Mouse (Mus musculus) brain, adult 2 months (tissue): ENCODE measurements around the gene Gm11172.
"Not testable (repeated sequence)": the region's sequence is repeated elsewhere in the genome, so short reads cannot be mapped to it uniquely, and the experiment has no call there.

ENCODE experiments used
- DNase-seq: peaks from one replicate; pipeline ENCODE4 v3.0.0; 2011; ENCODE audit warnings: low read depth, low spot score

Gene Gm11172

GRCm38 (mm10) chr16:10834542-10834910, 21.8 kb downstream of the Gm11172 start:
- DNase-seq, result no peak

DNA sequence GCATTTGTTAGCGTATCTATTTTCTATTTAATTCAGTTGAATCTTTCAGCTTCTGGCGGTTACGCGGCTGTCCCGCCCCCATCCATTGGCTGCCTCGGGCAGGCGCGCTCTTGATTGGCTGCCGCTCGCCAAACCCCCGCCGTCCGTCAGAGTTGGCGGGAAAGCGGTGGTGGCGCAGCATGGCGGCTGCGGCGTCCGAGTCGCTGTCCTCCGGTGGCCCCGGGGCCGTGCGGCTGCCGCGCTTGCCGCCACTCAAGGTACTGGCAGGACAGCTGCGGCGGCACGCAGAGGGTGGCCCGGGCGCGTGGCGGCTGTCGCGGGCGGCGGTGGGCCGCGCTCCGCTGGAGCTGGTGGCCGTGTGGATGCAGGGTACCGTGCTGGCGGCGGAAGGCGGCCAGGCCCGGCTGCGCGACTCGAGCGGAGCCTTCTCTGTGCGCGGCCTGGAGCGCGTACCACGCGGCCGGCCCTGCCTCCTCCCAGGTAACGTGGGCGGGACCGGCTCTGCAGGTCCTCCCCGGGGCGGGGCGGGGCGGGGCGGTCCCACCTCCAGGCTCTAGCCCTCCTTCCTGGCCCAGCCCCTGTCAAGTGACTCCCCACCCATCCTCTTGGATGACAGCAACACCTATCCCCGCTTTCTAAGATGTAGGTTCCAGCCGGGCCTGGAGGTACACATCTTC, 22.3 kb downstream of the Gm11172 start, which contains the start of gene Rmi2:
Gene Rmi2 (plus strand): TSS at position 149 of the 677 bp plus-strand sequence.
- DNase-seq, result peak; percentile 91

DNA sequence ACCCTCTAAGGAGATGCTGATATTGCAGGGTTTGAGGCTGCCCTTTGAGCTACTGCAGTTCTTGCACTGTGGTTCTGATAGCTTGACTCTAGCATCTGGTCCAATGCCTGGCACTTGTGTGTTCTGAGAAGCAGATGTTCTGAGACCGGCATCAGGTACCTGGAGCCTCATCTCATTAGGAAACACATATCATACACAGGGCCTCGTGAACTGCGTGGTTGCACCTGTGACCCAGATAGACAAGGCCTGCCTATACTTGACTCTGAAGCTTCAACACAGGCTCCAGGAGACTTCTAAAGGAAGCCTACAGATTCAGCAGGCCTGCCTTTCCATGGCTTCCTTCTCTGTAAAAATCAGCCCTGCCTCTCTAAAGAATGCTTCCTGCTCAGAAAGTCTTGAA, 23.7 kb downstream of the Gm11172 start:
- no peak for DNase-seq

DNA sequence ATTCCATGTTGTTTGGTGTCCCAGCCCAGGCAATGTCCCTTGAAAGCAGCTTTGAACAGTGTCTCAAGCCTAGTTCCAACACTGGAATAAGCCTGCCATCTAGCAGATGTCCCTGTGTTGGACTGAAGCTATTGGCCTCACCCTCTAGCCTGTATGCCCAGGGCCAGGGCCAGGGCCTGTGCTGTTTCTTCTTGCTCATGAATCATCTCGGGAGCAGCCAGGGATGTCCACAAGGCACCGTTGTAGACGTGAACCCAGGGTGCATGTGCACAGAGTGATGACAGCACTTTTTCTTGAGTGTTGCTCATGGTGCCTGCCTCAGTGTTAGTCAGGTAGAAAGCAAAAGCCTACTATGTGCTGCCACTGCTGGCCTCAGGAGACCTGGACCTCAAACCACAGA, 24.5 kb downstream of the Gm11172 start:
- DNase-seq, result no peak

GRCm38 (mm10) chr16:10837903-10838302, 25.2 kb downstream of the Gm11172 start:
- no peak for DNase-seq

- no peak for DNase-seq
Measured at GRCm38 (mm10) chr16:10838487-10839245, 26.0 kb downstream of the Gm11172 start.

DNA sequence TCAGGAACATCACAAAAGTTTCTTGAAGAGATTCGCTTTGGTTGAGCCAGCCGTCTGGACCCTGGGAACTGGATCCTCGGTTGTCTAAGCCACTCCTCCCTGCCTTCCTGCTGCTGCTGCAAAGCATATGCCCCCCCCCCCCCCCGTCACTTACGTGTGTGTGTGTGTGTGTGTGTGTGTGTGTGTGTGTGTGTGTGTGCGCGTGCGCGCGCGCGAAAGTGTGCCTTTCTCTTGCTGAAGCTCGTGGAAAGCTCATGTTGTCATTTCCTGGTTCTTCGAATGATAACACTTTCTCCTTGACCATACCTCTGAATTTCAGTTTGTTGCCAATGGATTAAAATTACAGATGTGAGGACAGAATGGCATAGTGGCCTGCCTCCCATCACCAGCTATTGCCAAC, 27.3 kb downstream of the Gm11172 start:
- no peak for DNase-seq

DNA sequence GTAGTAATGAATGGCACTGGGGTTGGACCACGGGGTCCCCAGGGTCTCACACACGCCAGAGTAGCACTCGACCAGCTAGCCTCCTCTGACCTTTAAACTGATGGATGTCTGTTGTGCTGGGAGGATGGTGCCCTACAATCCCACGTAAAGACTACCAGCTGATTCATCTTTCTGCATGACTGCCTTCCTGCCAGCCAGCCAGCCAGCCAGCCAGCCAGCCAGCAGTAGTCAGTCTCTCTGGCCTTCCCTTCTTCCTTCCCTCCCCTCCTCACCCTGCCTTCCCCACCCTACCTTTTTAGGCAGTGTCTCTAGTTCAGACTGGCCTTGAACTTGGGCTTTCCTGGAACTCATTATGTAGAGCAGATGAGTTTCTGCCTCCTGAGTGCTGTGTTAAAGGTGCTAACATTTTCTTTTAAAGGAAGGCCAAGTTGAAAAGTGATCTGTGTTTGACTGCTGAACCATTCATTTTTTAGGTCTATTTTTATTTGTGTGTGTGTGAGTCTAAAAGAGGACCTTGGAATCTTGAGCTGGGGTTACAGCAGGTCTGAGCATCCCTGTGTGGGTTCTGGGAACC, 29.7 kb downstream of the Gm11172 start:
- DNase-seq, result no peak

DNA sequence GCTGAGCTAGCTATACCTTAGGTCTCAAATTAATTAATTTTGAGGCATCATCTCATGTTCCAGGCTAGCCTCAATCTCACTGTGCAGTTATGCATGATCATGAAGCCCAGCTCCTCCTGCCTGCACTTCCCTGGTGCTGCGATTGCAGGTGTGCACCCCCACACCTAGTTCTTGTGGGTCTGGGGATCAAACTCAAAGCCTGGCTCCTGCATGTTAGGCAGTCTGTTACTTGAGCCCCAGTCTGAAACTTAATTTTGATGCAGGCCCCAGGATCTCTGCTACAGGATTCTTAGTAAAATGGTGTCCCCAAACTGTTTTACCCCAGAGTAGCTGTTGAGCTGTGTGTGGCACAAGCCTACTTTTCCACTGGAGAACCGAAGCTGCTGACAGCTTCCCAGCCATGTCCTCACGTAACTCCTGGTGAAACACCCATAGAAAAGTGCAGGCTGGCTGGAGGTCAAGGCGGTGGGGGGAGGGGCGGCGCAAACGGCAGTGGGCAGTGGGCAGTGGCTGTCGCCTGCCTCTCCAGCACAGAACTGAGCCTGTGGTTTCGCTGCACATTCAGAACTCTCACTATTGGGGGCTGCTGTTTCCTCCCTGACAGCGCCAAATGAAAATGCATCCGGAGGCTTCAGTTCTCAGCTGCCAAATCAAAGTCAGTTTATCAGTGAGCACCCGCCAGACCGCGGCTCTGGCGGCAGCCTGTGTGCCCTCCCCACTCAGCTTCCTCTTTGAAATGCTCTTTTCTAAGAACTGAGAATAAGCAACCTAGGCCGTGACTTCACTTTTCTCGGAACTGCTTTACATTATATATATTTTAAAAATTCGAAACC, 31.0 kb downstream of the Gm11172 start:
- peak; percentile 20 for DNase-seq

DNA sequence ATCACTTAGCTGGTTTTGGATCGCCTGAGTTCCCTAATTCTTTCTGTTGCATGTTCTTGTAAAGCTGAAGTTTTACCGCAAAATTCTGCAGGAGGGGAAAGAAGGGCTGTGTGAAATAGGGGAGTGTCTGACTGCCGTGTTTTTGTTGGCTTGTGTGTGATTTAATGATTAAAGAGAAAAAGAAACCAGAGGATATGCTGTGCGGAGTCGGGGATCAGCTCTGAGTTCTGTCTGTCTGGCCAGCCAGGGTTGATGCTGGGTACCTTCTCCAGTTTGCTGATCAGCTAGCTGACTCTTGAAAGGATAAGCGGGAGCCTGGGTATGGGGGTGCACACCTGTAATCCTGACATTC, 31.6 kb downstream of the Gm11172 start:
- DNase-seq, result no peak

GRCm38 (mm10) chr16:10845952-10846351, 33.2 kb downstream of the Gm11172 start:
- DNase-seq, result no peak

- DNase-seq, result peak; percentile 78
Measured at GRCm38 (mm10) chr16:10846503-10846902, 33.8 kb downstream of the Gm11172 start.

DNA sequence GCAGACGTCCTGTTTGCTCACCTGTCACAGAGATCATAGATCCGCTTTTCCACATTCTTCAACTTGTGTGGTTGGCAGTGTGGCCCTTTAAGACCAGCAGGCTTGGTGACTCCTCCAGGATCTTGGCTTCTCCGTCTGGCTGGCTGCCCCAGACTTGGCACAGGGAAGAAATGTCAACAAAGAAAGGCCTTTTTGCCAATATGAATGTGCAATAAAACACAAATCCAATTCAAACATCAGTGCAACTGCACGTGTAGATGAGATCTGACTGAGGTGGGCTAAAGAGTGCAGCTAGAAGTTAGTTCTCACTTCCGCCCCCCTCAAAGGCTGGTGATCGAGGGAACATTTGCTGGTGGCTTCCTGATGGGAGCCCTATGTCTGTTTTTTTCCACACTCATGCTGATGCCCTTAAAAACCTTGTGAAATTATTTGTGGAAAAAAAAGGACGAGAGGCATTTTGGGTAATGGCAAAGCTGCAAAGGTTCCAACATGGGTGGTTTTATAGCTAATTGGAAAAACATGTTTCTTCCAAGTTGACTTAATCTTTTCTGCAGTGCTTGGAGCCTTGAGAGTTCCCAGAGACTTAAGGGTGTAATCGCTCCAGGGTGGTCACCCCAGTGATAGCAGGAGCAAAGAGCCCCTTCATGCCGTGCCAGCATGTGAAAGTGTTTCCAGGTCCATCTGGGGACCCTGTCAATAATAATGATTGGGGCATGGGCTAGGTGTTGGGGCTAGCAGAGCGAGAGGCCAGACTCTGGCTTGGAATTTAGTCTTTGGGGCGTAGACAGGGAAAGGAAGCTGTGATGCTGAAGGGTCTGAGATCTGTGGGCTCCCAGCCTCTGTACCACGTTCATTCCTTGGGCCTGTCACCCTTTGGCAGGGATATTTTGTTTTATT, 37.5 kb downstream of the Gm11172 start:
- DNase-seq, result peak; percentile 89

GRCm38 (mm10) chr16:10850905-10851304, 38.2 kb downstream of the Gm11172 start:
- DNase-seq, result no peak

DNA sequence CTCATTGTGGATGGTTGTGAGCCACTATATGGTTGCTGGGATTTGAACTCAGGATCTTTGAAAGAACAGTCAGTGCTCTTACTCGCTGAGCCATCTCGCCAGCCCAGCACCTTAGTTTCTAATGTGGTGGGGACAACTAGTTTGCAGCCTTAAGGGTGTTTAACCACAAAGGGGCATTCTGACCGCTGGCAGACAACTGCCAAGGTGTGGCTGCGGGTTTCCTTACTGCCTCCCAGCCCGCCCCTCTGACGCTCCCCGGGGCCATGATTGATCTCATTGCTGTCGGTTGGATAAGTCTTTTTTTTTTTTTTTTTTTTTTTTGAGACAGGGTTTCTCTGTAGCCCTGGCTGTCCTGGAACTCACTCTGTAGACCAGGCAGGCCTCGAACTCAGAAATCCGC, 39.5 kb downstream of the Gm11172 start:
- not testable (repeated sequence) for DNase-seq

- DNase-seq, result no peak
Measured at GRCm38 (mm10) chr16:10859726-10860245, 47.1 kb downstream of the Gm11172 start.

DNA sequence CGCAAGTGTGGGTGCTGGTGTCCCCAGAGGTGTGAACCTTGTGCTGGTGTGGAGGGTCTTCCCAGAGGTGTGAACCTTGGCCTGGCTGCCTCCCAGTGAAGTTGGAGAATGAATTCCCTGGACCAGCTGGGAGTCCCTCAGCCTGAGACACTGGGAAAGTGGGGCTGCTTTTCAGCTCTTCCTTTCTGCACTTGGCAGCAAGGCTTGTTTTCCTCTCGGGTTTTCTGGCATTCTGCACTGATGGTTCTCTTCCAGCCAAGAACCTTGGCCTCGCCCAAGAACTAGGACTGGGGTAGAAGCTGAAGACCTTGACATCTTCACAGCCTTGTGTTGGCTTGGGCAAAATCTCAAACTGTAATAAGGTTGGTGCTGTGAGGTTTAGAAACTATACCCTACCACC, 48.7 kb downstream of the Gm11172 start:
- DNase-seq, result peak; percentile 50
